ENCODE assay signal across 25 mouse cellular contexts in genomic region chr8:106146014-106146413, GRCm38 (mm10). TPM values are rescaled to one million over a fixed set of nuclear protein-coding genes. Genes with fewer than 3 reads are reported as not detected.
DNase-seq lines count a peak whose midpoint lies in the region; ATAC-seq and TF ChIP-seq lines count a peak whose summit lies in the region.
"Had no signal": no experiment of that assay in that cellular context is flagged by ENCODE, and none has a peak within 500 bp of the region (broad histone marks: within the 10 kb centered on the region; RNA-seq: fewer than 3 reads in every experiment).

No protein-coding gene starts in this region.

- no peak for TF ChIP-seq EP300 in lung, postnatal 0 days (IDR thresholded peaks at IDR 0.05)

- no peak overlapping the region for H3K9ac ChIP-seq in lung, postnatal 0 days (replicated peaks; ENCODE audit: low read depth)
- H3K9ac ChIP-seq: embryonic facial prominence, embryonic 12.5 days; embryonic facial prominence, embryonic 15.5 days; forebrain, embryonic 12.5 days; forebrain, embryonic 15.5 days; hindbrain, embryonic 12.5 days; hindbrain, embryonic 15.5 days had no signal

- H3K9me3 ChIP-seq in lung, postnatal 0 days (ENCODE audit: low read length): no peaks in the 10 kb centered on the region
- H3K9me3 ChIP-seq: embryonic facial prominence, embryonic 12.5 days; embryonic facial prominence, embryonic 15.5 days; forebrain, embryonic 12.5 days; forebrain, embryonic 15.5 days; G1E; hindbrain, embryonic 12.5 days; hindbrain, embryonic 15.5 days had no signal

- H3K27ac ChIP-seq in lung, postnatal 0 days (ENCODE audit: low read length): peak overlapping the region; percentile 26; the same call in 1 of the 2 replicates
- H3K27ac ChIP-seq in bone marrow macrophage, adult 2 months (ENCODE audit: insufficient read depth, low read depth, low read length): peak overlapping the region; percentile 88
- H3K27ac ChIP-seq: embryonic facial prominence, embryonic 12.5 days; embryonic facial prominence, embryonic 15.5 days; forebrain, embryonic 12.5 days; forebrain, embryonic 15.5 days; hindbrain, embryonic 12.5 days; hindbrain, embryonic 15.5 days had no signal

- 83% methylated on average over 4 of the region's 4 CpGs for WGBS in lung, postnatal 0 days

- peaks cover 4% of the 10 kb centered on the region; the same call in 1 of the 2 replicates for H3K4me1 ChIP-seq in lung, postnatal 0 days (ENCODE audit: insufficient read depth, low read depth, low read length)
- H3K4me1 ChIP-seq in bone marrow macrophage, adult 2 months (ENCODE audit: control insufficient read depth, insufficient read depth, low read length): peaks cover 40% of the 10 kb centered on the region

- H3K4me3 ChIP-seq in lung, postnatal 0 days (ENCODE audit: low read depth, low read length): no peak overlapping the region
- H3K4me3 ChIP-seq in bone marrow macrophage, adult 2 months (ENCODE audit: insufficient read depth, low read length): no peak overlapping the region
- H3K4me3 ChIP-seq: embryonic facial prominence, embryonic 12.5 days; embryonic facial prominence, embryonic 15.5 days; erythroblast, embryonic 14.5 days; forebrain, embryonic 12.5 days; forebrain, embryonic 15.5 days; hindbrain, embryonic 12.5 days; hindbrain, embryonic 15.5 days had no signal

- no peak for DNase-seq in lung, postnatal 0 days (ENCODE audit: low spot score)
- no peak for DNase-seq in lung, postnatal 14 days
- no peak for DNase-seq in gastrocnemius, postnatal 4 days (ENCODE audit: low spot score in 2 of 2)
- DNase-seq: adrenal gland, postnatal 25 days; B cell, adult 2 months; cerebellum, adult 18-20 months; cerebellum, adult 9-10 months; cerebellum, postnatal 14 days had no signal

- no peaks in the 10 kb centered on the region for H3K27me3 ChIP-seq in lung, postnatal 0 days (replicated peaks; ENCODE audit: insufficient read depth, low read length)
- H3K27me3 ChIP-seq: CH12.LX; embryonic facial prominence, embryonic 12.5 days; embryonic facial prominence, embryonic 15.5 days; forebrain, embryonic 15.5 days; hindbrain, embryonic 12.5 days; hindbrain, embryonic 15.5 days had no signal

- ATAC-seq in lung, postnatal 0 days: no peak
- ATAC-seq in granulocyte monocyte progenitor cell, adult 5-6 weeks (replicated peaks; ENCODE audit: poor library complexity, severe bottlenecking): peak; percentile 51
- 0 out of 2 replicates have a peak, but pooled peaks have one; percentile 20 for ATAC-seq in megakaryocyte progenitor cell, adult 5-6 weeks (replicated peaks; ENCODE audit: poor library complexity)
- ATAC-seq in inflammation-experienced regulatory T-cells, adult 6 months: no peak
- no peak for ATAC-seq in monocyte, adult 5-6 weeks (replicated peaks; ENCODE audit: insufficient number of reproducible peaks, low FRiP score, low TSS enrichment, poor library complexity, severe bottlenecking)
- ATAC-seq: forebrain, embryonic 15.5 days had no signal

- H3K36me3 ChIP-seq in lung, postnatal 0 days (ENCODE audit: insufficient read depth, low read length): no peaks in the 10 kb centered on the region
- H3K36me3 ChIP-seq: embryonic facial prominence, embryonic 12.5 days; embryonic facial prominence, embryonic 15.5 days; forebrain, embryonic 12.5 days; forebrain, embryonic 15.5 days; G1E; hindbrain, embryonic 12.5 days; hindbrain, embryonic 15.5 days had no signal

- no peak overlapping the region for H3K4me2 ChIP-seq in lung, postnatal 0 days (replicated peaks; ENCODE audit: low read depth, low read length)
- H3K4me2 ChIP-seq: embryonic facial prominence, embryonic 12.5 days; embryonic facial prominence, embryonic 15.5 days; forebrain, embryonic 12.5 days; forebrain, embryonic 15.5 days; heart, embryonic 11.5 days; hindbrain, embryonic 12.5 days; hindbrain, embryonic 15.5 days had no signal

- TF ChIP-seq CTCF in lung, postnatal 0 days (IDR thresholded peaks at IDR 0.05): no peak
- TF ChIP-seq CTCF in bone marrow macrophage, adult 2 months (IDR thresholded peaks at IDR 0.05; ENCODE audit: low read depth, low read length): no peak

- no peak for TF ChIP-seq POLR2A in bone marrow macrophage, adult 2 months (IDR thresholded peaks at IDR 0.05; ENCODE audit: borderline replicate concordance, low read depth, low read length)

RNA-seq across cellular contexts. Expression of gene Pla2g15, which starts 4.2 kb away (rescaled TPM):
- polyA plus RNA-seq in lung, postnatal 0 days (2015; fragmentation: Nextera tagmentation; extraction: Ambion mirVana): 10.6 and 10.8 TPM in 2 replicates
- polyA plus RNA-seq in bone marrow macrophage, adult 2 months (2012; ENCODE audit: insufficient read depth, insufficient read length, missing spikeins): 144 and 153 TPM in 2 replicates
- 22.9 and 35.4 TPM in 2 replicates for total RNA-seq in granulocyte monocyte progenitor cell, adult 5-6 weeks (2014; fragmentation: Nextera tagmentation)
- 12.9 and 17.9 TPM in 2 replicates for total RNA-seq in granulocyte monocyte progenitor cell, adult 5-6 weeks (2017)
- 18.6 and 20.1 TPM in 2 replicates for total RNA-seq in megakaryocyte progenitor cell, adult 5-6 weeks (2015)
- total RNA-seq in megakaryocyte progenitor cell, adult 5-6 weeks (2017): 16.0 and 18.8 TPM in 2 replicates
- 1 to 10 TPM; 4.5 to 6.2 (median 4.7) TPM for polyA plus RNA-seq in inflammation-experienced regulatory T-cells, adult 6 months (2017; shearing (Covaris generic))
- 1 to 10 TPM; 8.6 to 8.9 TPM for total RNA-seq in gastrocnemius, postnatal 4 days (2021)
- 7.7 to 8.6 TPM (median 8.2 TPM) in 3 replicates for total RNA-seq in monocyte, adult 5-6 weeks (2017)

RNA-seq across cellular contexts. Expression of gene Esrp2, which starts 9.2 kb away (rescaled TPM):
- 38.4 and 38.6 TPM in 2 replicates for polyA plus RNA-seq in lung, postnatal 0 days (2015; fragmentation: Nextera tagmentation; extraction: Ambion mirVana)
- polyA plus RNA-seq in bone marrow macrophage, adult 2 months (2012; ENCODE audit: insufficient read depth, insufficient read length, missing spikeins): not detected in 2 replicates
- not detected in 2 replicates for total RNA-seq in granulocyte monocyte progenitor cell, adult 5-6 weeks (2014; fragmentation: Nextera tagmentation)
- not detected in 2 replicates for total RNA-seq in granulocyte monocyte progenitor cell, adult 5-6 weeks (2017)
- total RNA-seq in megakaryocyte progenitor cell, adult 5-6 weeks (2015): not detected in 2 replicates
- total RNA-seq in megakaryocyte progenitor cell, adult 5-6 weeks (2017): not detected in 2 replicates
- polyA plus RNA-seq in inflammation-experienced regulatory T-cells, adult 6 months (2017; shearing (Covaris generic)): under 1 TPM in 2 of 3 experiments, not detected in 1; 0.20 to 0.64 TPM
- under 1 TPM in 1 of 2 experiments, not detected in 1; 0.18 TPM for total RNA-seq in gastrocnemius, postnatal 4 days (2021)
- not detected in 3 replicates for total RNA-seq in monocyte, adult 5-6 weeks (2017)
- total RNA-seq: G1E; gastrocnemius, adult 8-10 months; hematopoietic stem cell, adult 5-6 weeks had no signal
- polyA plus RNA-seq: G1E had no signal

RNA-seq across cellular contexts. Expression of gene Slc7a6, which starts 22.6 kb away (rescaled TPM):
- 38.9 and 39.7 TPM in 2 replicates for polyA plus RNA-seq in lung, postnatal 0 days (2015; fragmentation: Nextera tagmentation; extraction: Ambion mirVana)
- polyA plus RNA-seq in bone marrow macrophage, adult 2 months (2012; ENCODE audit: insufficient read depth, insufficient read length, missing spikeins): 8.3 and 9.4 TPM in 2 replicates
- total RNA-seq in granulocyte monocyte progenitor cell, adult 5-6 weeks (2014; fragmentation: Nextera tagmentation): 29.6 and 30.3 TPM in 2 replicates
- 21.9 and 31.5 TPM in 2 replicates for total RNA-seq in granulocyte monocyte progenitor cell, adult 5-6 weeks (2017)
- 25.3 and 32.8 TPM in 2 replicates for total RNA-seq in megakaryocyte progenitor cell, adult 5-6 weeks (2015)
- total RNA-seq in megakaryocyte progenitor cell, adult 5-6 weeks (2017): 20.8 and 27.6 TPM in 2 replicates
- polyA plus RNA-seq in inflammation-experienced regulatory T-cells, adult 6 months (2017; shearing (Covaris generic)): 10 to 100 TPM; 21.0 to 35.6 (median 33.1) TPM
- 10 to 100 TPM; 10.5 to 11.5 TPM for total RNA-seq in gastrocnemius, postnatal 4 days (2021)
- 11.1 to 13.3 TPM (median 13.1 TPM) in 3 replicates for total RNA-seq in monocyte, adult 5-6 weeks (2017)

Comparison
In these comparisons a context has a peak if more than half of its experiments do, and no peak if none do; other contexts are left out.
1. ATAC-seq: peak in granulocyte monocyte progenitor cell, adult 5-6 weeks (single experiment) and megakaryocyte progenitor cell, adult 5-6 weeks (single experiment); none in lung, postnatal 0 days (single experiment), inflammation-experienced regulatory T-cells, adult 6 months (single experiment) and monocyte, adult 5-6 weeks (single experiment).